Mouse (Mus musculus): ENCODE results near the gene Psme1.

DNA sequence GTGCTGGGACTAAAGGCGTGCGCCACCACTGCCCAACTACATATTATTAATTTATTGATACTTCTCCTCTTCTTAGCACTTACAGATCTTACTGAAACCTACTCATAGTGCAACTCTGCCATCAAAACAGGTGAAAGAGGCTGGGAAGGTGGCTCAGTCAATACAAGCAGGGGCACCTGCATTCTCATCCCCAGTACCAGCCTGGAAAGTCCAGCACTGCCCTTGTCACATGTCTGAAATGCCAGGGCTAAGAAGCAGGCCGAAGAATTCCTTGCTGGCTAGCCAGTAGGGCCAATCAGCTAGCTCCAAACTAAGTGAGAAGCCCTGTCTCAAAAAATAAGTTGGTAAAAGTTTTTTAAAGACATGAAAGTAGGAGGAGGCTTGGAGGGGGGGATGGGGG is 20.3 kb upstream of the Psme1 start:
- TF ChIP-seq E2F4 (IDR thresholded peaks at IDR 0.05; ENCODE audit: insufficient read depth), result no peak
- TF ChIP-seq POLR2A (IDR thresholded peaks at IDR 0.05; ENCODE audit: insufficient read length, low read depth), result no peak
- no peak for TF ChIP-seq MAX (IDR thresholded peaks at IDR 0.05; ENCODE audit: low read depth)

Data from myocyte (in vitro differentiated cells).